ENCODE assay signal across 24 mouse cellular contexts in genomic region chr6:31469431-31469830, GRCm38 (mm10).
DNase-seq lines count a peak whose midpoint lies in the region; ATAC-seq and TF ChIP-seq lines count a peak whose summit lies in the region.
"Had no signal": no experiment of that assay in that cellular context is flagged by ENCODE, and none has a peak within 500 bp of the region (broad histone marks: within the 10 kb centered on the region; RNA-seq: fewer than 3 reads in every experiment).

No protein-coding gene starts in this region.

- no peaks in the 10 kb centered on the region for H3K9me3 ChIP-seq in liver, postnatal 0 days (ENCODE audit: low read length)
- H3K9me3 ChIP-seq: embryonic facial prominence, embryonic 10.5 days; embryonic facial prominence, embryonic 12.5 days; forebrain, embryonic 13.5 days; forebrain, embryonic 15.5 days; G1E had no signal

- TF ChIP-seq POLR2A in kidney, adult 2 months (IDR thresholded peaks at IDR 0.05; ENCODE audit: low read depth, low read length): no peak
- TF ChIP-seq POLR2A in liver, adult 2 months (IDR thresholded peaks at IDR 0.05; ENCODE audit: extremely low read depth, insufficient read depth, low read length): no peak

- no peak for TF ChIP-seq CTCF in kidney, adult 2 months (conservative IDR thresholded peaks at IDR 0.05; ENCODE audit: insufficient read depth, insufficient read length, low read depth, low read length)
- no peak for TF ChIP-seq CTCF in liver, adult 2 months (IDR thresholded peaks at IDR 0.05; ENCODE audit: low read depth, low read length)
- TF ChIP-seq CTCF in liver, postnatal 0 days (IDR thresholded peaks at IDR 0.05; ENCODE audit: low read depth): no peak

- no peak for TF ChIP-seq EP300 in liver, postnatal 0 days (IDR thresholded peaks at IDR 0.05; ENCODE audit: low read depth)

- H3K79me2 ChIP-seq in liver, adult 2 months (ENCODE audit: control insufficient read depth, insufficient read depth, low read length): peaks cover 5% of the 10 kb centered on the region; the same call in 1 of the 2 replicates

- peak; percentile 70 for DNase-seq in kidney, adult 2 months
- DNase-seq in kidney, postnatal 10 days: no peak
- DNase-seq in kidney, adult 9 months: peak; percentile 70
- DNase-seq in kidney, postnatal 14 days: no peak
- peak; percentile 78 for DNase-seq in liver, adult 2 months (ENCODE audit: extremely low read depth, low read depth, low spot score)
- DNase-seq in liver, postnatal 0 days: no peak
- DNase-seq: adrenal gland, adult 8-10 months; adrenal gland, postnatal 14 days; adrenal gland, postnatal 36 days; B cell, adult 2 months; cerebellum, adult 11-12 months; cerebellum, adult 2 months; cerebellum, adult 9-10 months; cerebellum, postnatal 10 days; cerebellum, postnatal 25 days had no signal

- H3K27ac ChIP-seq in kidney, adult 2 months (ENCODE audit: insufficient read depth, low read depth, low read length): no peak overlapping the region
- no peak overlapping the region for H3K27ac ChIP-seq in liver, adult 2 months (replicated peaks; ENCODE audit: insufficient read depth, low read depth, low read length)
- no peak overlapping the region for H3K27ac ChIP-seq in liver, postnatal 0 days (ENCODE audit: low read depth)
- H3K27ac ChIP-seq: embryonic facial prominence, embryonic 10.5 days; embryonic facial prominence, embryonic 12.5 days; forebrain, embryonic 13.5 days; forebrain, embryonic 15.5 days had no signal

- H3K27me3 ChIP-seq in kidney, adult 2 months (replicated peaks; ENCODE audit: control insufficient read depth, insufficient read depth, low read length): no peaks in the 10 kb centered on the region
- H3K27me3 ChIP-seq in liver, adult 2 months (ENCODE audit: control insufficient read depth, insufficient read depth, low read length): no peaks in the 10 kb centered on the region
- no peaks in the 10 kb centered on the region for H3K27me3 ChIP-seq in liver, postnatal 0 days (ENCODE audit: insufficient read depth, low read length)
- H3K27me3 ChIP-seq: CH12.LX; embryonic facial prominence, embryonic 12.5 days; forebrain, embryonic 13.5 days; forebrain, embryonic 15.5 days; Patski had no signal

- 70% methylated on average over 6 of the region's 6 CpGs for WGBS in kidney, adult 2 months
- 50% methylated on average over 6 of the region's 6 CpGs for whole genome bisulfite sequencing in liver, adult 2 months
- WGBS in liver, postnatal 0 days (ENCODE audit: insufficient replicate concordance): 91% methylated on average over 6 of the region's 6 CpGs

- H3K4me2 ChIP-seq in liver, postnatal 0 days (ENCODE audit: low read depth, low read length): no peak overlapping the region
- H3K4me2 ChIP-seq: embryonic facial prominence, embryonic 12.5 days; forebrain, embryonic 13.5 days; forebrain, embryonic 15.5 days had no signal

- ATAC-seq in liver, postnatal 0 days: no peak
- ATAC-seq: activated CD4-positive, CD25-positive, alpha-beta regulatory T cell, adult 4 months; CD4-positive, CD25-positive, alpha-beta regulatory T cell, adult 4 months; forebrain, embryonic 13.5 days; forebrain, embryonic 15.5 days; Patski had no signal

- no peak overlapping the region for H3K4me3 ChIP-seq in kidney, adult 2 months (ENCODE audit: insufficient read depth, low read depth, low read length)
- no peak overlapping the region for H3K4me3 ChIP-seq in liver, adult 2 months (ENCODE audit: insufficient read depth, low read depth, low read length)
- H3K4me3 ChIP-seq in liver, postnatal 0 days (ENCODE audit: low read depth, low read length): no peak overlapping the region
- H3K4me3 ChIP-seq: embryonic facial prominence, embryonic 10.5 days; embryonic facial prominence, embryonic 12.5 days; forebrain, embryonic 13.5 days; forebrain, embryonic 15.5 days had no signal

- peaks cover 6% of the 10 kb centered on the region for H3K36me3 ChIP-seq in kidney, adult 2 months (ENCODE audit: control insufficient read depth, insufficient read depth, low read length)
- H3K36me3 ChIP-seq in liver, adult 2 months (ENCODE audit: control insufficient read depth, insufficient read depth, low read length): peaks cover 36% of the 10 kb centered on the region
- H3K36me3 ChIP-seq in liver, postnatal 0 days (replicated peaks; ENCODE audit: insufficient read depth, low read length): peaks cover 39% of the 10 kb centered on the region

- H3K4me1 ChIP-seq in kidney, adult 2 months (ENCODE audit: control insufficient read depth, insufficient read depth, low read length): peaks cover 5% of the 10 kb centered on the region; the same call in 1 of the 2 replicates
- H3K4me1 ChIP-seq in liver, adult 2 months (ENCODE audit: control insufficient read depth, insufficient read depth, low read length): no peaks in the 10 kb centered on the region; the same call in 1 of the 2 replicates
- H3K4me1 ChIP-seq in liver, postnatal 0 days (ENCODE audit: insufficient read depth): no peaks in the 10 kb centered on the region
- H3K4me1 ChIP-seq: embryonic facial prominence, embryonic 10.5 days; embryonic facial prominence, embryonic 12.5 days; forebrain, embryonic 13.5 days; forebrain, embryonic 15.5 days had no signal

- no peak overlapping the region for H3K9ac ChIP-seq in liver, adult 2 months (ENCODE audit: low read depth, low read length)
- no peak overlapping the region for H3K9ac ChIP-seq in liver, postnatal 0 days (replicated peaks)
- H3K9ac ChIP-seq: embryonic facial prominence, embryonic 12.5 days; forebrain, embryonic 13.5 days; forebrain, embryonic 15.5 days had no signal

Comparison
In these comparisons a context has a peak if more than half of its experiments do, and no peak if none do; other contexts are left out.
1. DNase-seq: peak in kidney, adult 2 months (single experiment), kidney, adult 9 months (single experiment) and liver, adult 2 months (single experiment); none in kidney, postnatal 10 days (single experiment), kidney, postnatal 14 days (single experiment) and liver, postnatal 0 days (single experiment).